Mouse (Mus musculus): Measurements from ENCODE around the gene Yif1a. TPM values are rescaled to one million over a fixed set of nuclear protein-coding genes. Genes with fewer than 3 reads are reported as not detected.

Gene Yif1a
- polyA plus RNA-seq, 1 experiment from 2014 or later, result 111 TPM

DNA sequence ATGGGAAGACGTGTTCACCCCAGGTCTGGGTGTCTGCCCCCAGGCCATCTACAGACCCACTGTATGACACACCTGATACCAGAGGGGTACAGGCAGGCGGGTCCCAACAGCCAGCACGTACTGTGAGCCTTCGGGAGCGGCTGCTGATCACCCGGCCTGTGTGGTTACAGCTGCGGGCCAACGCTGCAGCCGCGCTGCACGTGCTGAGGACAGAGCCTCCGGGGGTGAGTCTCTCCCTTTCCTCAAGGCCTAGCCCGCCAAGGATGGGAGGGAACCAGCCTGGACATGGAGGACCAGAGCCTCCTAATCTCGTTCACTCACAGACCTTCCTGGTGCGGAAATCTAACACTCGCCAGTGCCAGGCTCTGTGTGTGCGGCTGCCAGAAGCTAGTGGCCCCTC lies 37.3 kb upstream of the Yif1a start:
- peak overlapping the region; percentile 29 for H3K4me3 ChIP-seq (replicated peaks)
- peaks cover 35% of the 10 kb centered on the region for H3K36me3 ChIP-seq
- 0 out of 2 replicates have a peak overlapping the region, but pooled peaks have one; percentile 28 for H3K27ac ChIP-seq (replicated peaks)
- peak overlapping the region; percentile 40 for H3K4me2 ChIP-seq (replicated peaks)
- H3K9me3 ChIP-seq (replicated peaks), result no peaks in the 10 kb centered on the region
- 0 out of 2 replicates have a peak, but pooled peaks have one; percentile 9 for ATAC-seq (ENCODE audit: insufficient number of reproducible peaks, low FRiP score, low TSS enrichment, low read depth)
- H3K27me3 ChIP-seq, result peaks cover 31% of the 10 kb centered on the region
- no peak overlapping the region for H3K9ac ChIP-seq
- peaks cover 33% of the 10 kb centered on the region for H3K4me1 ChIP-seq
- 8% methylated on average over 17 of the region's 17 CpGs for WGBS

DNA sequence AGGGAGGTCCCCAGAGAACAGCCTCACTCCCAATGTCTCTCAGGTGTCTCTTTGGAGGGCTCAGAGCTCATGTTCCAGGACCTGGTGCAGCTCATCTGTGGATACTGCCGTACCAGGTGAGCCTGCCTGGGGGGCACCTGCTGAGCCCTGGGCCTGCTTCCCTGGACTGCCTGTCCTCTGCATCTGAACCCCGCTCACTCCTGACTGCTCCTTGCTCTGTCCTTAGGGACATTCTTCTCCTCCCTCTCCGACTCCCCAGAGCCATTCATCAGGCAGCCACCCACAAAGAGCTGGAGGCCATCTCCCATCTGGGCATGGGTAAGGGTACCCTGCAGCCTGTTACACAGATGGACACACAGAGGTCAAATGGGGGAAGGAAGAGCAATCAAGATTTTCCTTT lies 36.8 kb upstream of the Yif1a start:
- 0 out of 2 replicates have a peak overlapping the region, but pooled peaks have one; percentile 28 for H3K27ac ChIP-seq (replicated peaks)
- no peaks in the 10 kb centered on the region for H3K9me3 ChIP-seq (replicated peaks)
- no peak overlapping the region for H3K9ac ChIP-seq
- ATAC-seq (ENCODE audit: insufficient number of reproducible peaks, low FRiP score, low TSS enrichment, low read depth), result no peak
- WGBS, result 44% methylated on average over 3 of the region's 3 CpGs
- H3K4me1 ChIP-seq, result peaks cover 38% of the 10 kb centered on the region
- peaks cover 31% of the 10 kb centered on the region for H3K27me3 ChIP-seq
- peak overlapping the region; percentile 40 for H3K4me2 ChIP-seq (replicated peaks)
- H3K4me3 ChIP-seq (replicated peaks), result peak overlapping the region; percentile 29
- peaks cover 30% of the 10 kb centered on the region for H3K36me3 ChIP-seq

DNA sequence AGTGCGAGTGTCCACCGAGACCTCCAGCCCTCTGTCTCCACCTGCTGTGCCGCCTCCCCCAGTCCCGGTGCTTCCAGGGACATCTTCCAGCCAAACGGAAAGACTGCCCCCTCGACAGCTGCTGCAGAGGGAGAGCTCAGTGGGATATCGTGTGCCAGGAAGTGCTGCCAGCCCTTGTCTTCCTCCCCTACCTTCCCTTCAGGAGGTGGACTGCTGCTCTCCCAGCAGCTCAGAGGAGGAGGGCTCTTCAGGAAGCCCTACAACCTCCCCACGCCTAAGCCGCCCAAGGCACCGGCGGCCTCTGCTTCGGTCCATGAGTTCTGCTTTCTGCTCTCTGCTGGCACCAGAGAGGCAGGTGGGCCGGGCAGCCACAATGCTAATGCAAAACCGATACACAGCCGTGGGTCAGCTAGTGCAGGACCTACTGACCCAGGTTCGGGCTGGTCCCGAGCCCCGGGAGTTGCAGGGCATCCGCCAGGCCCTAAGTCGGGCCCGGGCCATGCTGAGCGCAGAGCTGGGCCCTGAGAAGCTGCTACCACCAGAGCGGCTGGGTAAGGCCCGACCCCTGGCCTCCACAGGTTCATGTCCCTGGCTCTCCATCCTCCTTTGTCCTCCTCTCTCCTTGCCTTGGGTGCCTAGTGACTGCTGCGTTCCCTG lies 36.0 kb upstream of the Yif1a start:
- no peak overlapping the region for H3K9ac ChIP-seq
- no peak overlapping the region for H3K4me2 ChIP-seq (replicated peaks)

DNA sequence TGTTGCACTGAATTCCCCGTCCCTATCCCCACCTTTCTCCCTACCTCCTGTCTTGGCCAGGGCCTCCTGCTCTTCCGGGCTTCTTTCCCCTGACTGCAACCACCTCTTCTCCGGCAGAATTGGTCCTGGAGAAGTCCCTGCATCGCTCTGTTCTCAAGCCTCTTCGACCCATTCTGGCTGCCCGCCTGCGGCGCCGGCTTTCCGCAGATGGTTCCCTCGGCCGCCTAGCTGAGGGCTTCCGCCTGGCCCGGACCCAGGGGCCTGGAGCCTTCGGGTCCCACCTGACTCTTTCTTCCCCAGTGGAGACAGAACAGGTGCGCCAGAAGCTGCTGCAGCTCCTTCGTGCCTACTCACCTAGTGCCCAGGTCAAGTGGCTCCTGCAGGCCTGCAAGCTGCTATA lies 35.5 kb upstream of the Yif1a start:
- no peak overlapping the region for H3K9ac ChIP-seq
- no peak overlapping the region for H3K4me2 ChIP-seq (replicated peaks)
- H3K4me1 ChIP-seq, result peaks cover 43% of the 10 kb centered on the region
- ATAC-seq (ENCODE audit: insufficient number of reproducible peaks, low FRiP score, low TSS enrichment, low read depth), result no peak
- H3K36me3 ChIP-seq, result peaks cover 17% of the 10 kb centered on the region
- no peak overlapping the region for H3K27ac ChIP-seq (replicated peaks)
- H3K27me3 ChIP-seq, result peaks cover 31% of the 10 kb centered on the region
- WGBS, result 69% methylated on average over 17 of the region's 17 CpGs
- H3K9me3 ChIP-seq (replicated peaks), result no peaks in the 10 kb centered on the region
- no peak overlapping the region for H3K4me3 ChIP-seq (replicated peaks)

More for the DNA sequence above, 36.0 kb upstream of the Yif1a start:
- H3K9me3 ChIP-seq (replicated peaks), result no peaks in the 10 kb centered on the region
- no peak overlapping the region for H3K4me3 ChIP-seq (replicated peaks)
- no peak for ATAC-seq (ENCODE audit: insufficient number of reproducible peaks, low FRiP score, low TSS enrichment, low read depth)
- peaks cover 31% of the 10 kb centered on the region for H3K27me3 ChIP-seq
- 39% methylated on average over 25 of the region's 25 CpGs for WGBS
- peaks cover 22% of the 10 kb centered on the region for H3K36me3 ChIP-seq
- no peak overlapping the region for H3K27ac ChIP-seq (replicated peaks)
- H3K4me1 ChIP-seq, result peaks cover 43% of the 10 kb centered on the region

DNA sequence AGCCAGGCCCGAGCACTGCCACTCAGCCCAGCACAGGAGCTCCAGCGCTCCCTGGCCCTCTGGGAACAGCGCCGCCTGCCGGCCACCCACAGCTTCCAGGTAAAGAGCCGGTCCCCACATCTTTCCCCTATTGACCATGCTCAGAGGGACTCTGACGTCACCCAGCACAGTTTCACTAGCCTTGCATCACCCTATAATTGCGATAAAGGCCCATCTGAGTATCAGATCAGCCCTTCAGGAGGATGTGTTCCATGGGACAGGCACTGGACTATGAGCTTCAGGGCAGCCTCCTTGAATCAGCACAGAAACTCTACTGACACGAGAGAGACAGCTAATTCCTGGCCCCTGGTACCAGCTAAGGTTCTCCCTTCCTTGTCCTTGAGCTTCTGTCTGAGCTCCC lies 34.4 kb upstream of the Yif1a start:
- peaks cover 31% of the 10 kb centered on the region for H3K27me3 ChIP-seq
- H3K4me2 ChIP-seq (replicated peaks), result no peak overlapping the region
- H3K27ac ChIP-seq (replicated peaks), result no peak overlapping the region
- 22% methylated on average over 9 of the region's 9 CpGs for WGBS
- no peak for ATAC-seq (ENCODE audit: insufficient number of reproducible peaks, low FRiP score, low TSS enrichment, low read depth)
- H3K36me3 ChIP-seq, result peaks cover 7% of the 10 kb centered on the region; the same call in 1 of the 2 replicates
- H3K4me3 ChIP-seq (replicated peaks), result no peak overlapping the region
- no peak overlapping the region for H3K9ac ChIP-seq
- H3K4me1 ChIP-seq, result peaks cover 49% of the 10 kb centered on the region
- H3K9me3 ChIP-seq (replicated peaks), result no peaks in the 10 kb centered on the region

DNA sequence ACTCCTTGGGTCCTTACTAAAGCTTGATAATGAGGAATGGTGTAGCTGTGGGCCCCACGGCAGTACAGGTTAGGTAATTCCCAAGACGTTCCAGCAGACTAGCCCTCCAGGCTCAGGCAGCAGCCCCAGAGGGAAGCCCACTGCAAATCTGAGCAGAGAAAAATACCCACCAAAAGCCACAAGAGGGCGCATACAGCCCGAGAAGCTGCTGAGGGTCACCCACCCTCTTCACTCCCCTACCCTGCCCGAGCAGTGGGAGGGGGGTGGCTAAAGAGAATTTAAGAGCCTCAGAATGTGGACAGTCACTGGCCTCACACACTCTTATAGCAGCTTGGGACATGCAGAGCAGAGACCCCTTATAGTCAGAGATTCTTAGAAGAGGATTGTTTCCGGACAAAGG lies 32.1 kb upstream of the Yif1a start:
- H3K36me3 ChIP-seq, result no peaks in the 10 kb centered on the region
- H3K4me2 ChIP-seq (replicated peaks), result no peak overlapping the region
- no peaks in the 10 kb centered on the region for H3K9me3 ChIP-seq (replicated peaks)
- H3K27me3 ChIP-seq, result peaks cover 25% of the 10 kb centered on the region
- H3K4me3 ChIP-seq (replicated peaks), result no peak overlapping the region
- H3K4me1 ChIP-seq, result peaks cover 54% of the 10 kb centered on the region
- 0 out of 2 replicates have a peak, but pooled peaks have one; percentile 11 for ATAC-seq (ENCODE audit: insufficient number of reproducible peaks, low FRiP score, low TSS enrichment, low read depth)
- no peak overlapping the region for H3K9ac ChIP-seq
- WGBS, result 10% methylated on average over 6 of the region's 6 CpGs
- H3K27ac ChIP-seq (replicated peaks), result no peak overlapping the region

DNA sequence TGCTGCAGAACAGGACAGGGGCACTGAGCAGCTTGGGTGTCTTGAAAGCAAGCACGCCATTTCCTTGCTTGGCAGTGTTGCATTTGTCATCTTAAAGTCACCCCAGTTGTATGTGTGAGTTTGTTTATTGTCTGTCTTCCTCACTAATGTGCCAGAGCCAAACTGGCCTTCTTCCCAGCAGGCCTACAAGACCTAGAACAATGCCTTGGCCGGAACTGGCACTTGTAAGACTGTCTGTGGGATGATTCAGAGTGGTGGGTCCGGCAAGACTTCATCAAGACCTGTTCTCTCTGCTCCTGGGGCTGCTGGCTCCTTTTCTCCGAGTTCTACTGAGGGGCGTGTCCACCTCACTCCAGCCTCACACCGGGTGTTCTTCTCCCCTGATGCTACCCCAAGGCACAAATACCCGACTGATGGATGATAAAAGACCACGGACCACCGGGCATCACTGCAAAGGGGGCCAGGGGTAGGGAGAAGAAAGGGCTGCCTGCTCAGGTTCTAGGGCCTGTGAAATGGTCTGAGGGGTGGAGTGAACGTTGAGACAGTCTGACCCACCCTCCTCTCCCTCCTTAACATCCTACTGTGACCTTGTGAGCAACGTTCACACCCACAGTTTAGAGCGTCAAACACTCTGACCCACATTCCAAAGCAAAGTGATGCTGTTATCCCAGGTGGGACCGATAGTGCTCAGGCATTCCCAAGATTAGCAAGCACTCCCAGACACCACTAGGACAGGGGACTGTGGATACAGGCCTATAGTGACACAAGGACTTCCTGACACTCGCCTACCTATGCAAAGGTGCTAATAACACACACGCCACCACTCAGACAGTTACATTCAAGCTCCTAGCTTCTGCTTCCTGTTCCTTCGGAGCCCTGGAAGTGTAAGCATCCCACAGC lies 30.2 kb upstream of the Yif1a start:
- H3K9me3 ChIP-seq (replicated peaks), result no peaks in the 10 kb centered on the region
- no peak overlapping the region for H3K4me3 ChIP-seq (replicated peaks)
- H3K4me2 ChIP-seq (replicated peaks), result no peak overlapping the region
- 29% methylated on average over 16 of the region's 16 CpGs for WGBS
- peak overlapping the region; percentile 81 for H3K27ac ChIP-seq (replicated peaks)
- ATAC-seq (ENCODE audit: insufficient number of reproducible peaks, low FRiP score, low TSS enrichment, low read depth), result no peak
- peaks cover 52% of the 10 kb centered on the region for H3K4me1 ChIP-seq
- 0 out of 2 replicates have a peak overlapping the region, but pooled peaks have one; percentile 0 for H3K9ac ChIP-seq
- peaks cover 6% of the 10 kb centered on the region for H3K27me3 ChIP-seq
- H3K36me3 ChIP-seq, result no peaks in the 10 kb centered on the region

DNA sequence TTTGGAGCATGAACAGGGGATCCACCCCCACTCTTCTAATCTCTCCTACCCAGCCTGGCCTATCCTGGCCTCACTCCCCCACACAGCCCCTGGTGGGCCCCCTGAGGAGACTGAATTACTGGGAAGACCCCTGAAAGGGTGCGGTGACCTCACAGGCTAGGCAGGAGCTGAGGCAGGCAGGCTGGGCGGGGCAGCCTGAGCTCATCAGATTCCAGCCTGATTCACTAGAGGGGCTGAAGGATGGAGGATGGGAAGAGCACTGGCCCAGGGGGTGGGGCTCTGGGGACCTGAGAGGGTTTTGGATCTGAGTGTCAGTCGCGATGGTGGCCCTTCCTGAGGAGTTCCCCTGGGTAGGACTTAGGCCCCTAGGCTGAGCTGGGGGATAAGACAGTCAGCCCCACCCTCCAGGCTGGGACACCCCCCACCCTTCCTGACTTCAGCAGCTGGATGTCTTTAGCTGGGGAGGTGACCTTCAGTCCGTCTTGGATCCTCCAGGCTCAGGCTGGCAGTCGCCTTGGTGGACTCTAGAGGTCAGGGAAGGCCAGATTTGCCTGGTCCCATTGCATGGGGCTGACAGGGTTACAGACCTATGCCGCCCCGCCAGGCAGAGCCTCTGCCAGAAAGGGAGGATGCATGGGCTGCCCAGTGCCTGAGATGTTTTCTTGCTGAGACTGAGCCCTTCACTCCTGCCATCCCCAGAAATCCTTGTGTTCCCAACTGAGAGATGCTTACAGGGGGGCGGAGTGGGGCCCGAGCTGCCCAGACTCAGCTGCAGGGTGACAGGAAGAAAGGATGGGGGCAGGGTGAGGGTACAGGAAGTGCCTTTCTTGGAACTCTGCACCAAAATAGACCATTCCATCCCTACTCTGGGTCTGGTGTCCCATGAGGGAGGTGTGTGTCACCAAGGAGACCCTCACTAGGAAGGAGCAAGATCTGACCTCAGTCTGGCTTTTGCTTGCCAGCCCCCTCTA lies 29.3 kb upstream of the Yif1a start:
- H3K4me1 ChIP-seq, result peaks cover 52% of the 10 kb centered on the region
- peak; percentile 16; the same call in 1 of the 2 replicates for ATAC-seq (ENCODE audit: insufficient number of reproducible peaks, low FRiP score, low TSS enrichment, low read depth)
- H3K4me3 ChIP-seq (replicated peaks), result no peak overlapping the region
- H3K9me3 ChIP-seq (replicated peaks), result no peaks in the 10 kb centered on the region
- peak overlapping the region; percentile 81 for H3K27ac ChIP-seq (replicated peaks)
- H3K27me3 ChIP-seq, result no peaks in the 10 kb centered on the region
- WGBS, result 23% methylated on average over 10 of the region's 10 CpGs
- H3K4me2 ChIP-seq (replicated peaks), result no peak overlapping the region; the same call in 1 of the 2 replicates
- no peak overlapping the region for H3K9ac ChIP-seq
- H3K36me3 ChIP-seq, result no peaks in the 10 kb centered on the region

DNA sequence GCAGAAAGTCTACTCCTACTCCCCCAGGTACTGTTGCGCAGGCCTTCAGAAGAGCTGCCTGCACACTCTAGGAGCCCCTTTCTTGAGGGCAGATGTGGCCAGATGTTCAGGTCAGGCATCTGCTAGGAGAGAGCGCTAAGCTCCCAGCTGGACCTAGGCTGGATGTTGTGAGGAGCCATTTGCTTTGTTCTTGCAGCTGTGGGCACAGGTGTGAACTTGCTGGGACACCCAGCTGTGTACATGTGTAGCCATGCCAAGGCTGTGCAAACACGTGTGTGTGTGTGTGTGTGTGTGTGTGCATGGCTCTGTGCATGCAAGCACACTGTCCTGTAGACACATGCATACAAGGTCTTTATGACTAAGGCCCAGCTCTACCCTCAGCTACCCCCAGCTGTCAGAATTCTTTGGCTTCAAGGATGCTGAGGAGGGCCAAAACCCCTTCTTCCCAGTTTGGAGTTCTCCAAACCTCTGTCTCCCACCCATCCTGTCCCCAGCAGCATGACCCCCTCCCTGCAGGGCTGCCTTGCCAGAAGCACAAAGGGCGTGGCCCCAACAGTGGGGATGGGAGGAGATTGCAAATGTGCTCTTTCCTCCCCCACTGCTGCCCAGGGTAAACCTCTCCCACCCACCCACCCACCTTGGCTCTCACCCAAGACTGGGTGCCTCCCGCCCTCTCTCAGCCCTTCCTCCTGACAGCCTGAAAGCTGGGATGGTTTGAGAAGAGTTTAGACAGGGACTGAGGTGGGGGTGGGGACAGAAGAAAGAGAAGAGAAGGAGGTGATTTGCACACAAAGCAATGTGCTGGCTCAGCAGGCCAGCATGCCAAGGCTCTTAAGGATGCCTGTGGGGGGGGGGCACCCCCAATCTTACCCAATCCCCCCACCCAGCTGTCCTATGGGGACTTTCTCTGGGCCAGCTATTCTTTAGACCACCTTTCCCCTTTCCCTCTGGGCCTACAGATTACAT lies 27.7 kb upstream of the Yif1a start:
- Histone ChIP-seq H3K4me2 (replicated peaks) (no peak overlapping the region; the same call in 1 of the 2 replicates), H3K9me3 (replicated peaks) (no peaks in the 10 kb centered on the region), H3K4me1 (peaks cover 65% of the 10 kb centered on the region), H3K36me3 (no peaks in the 10 kb centered on the region), H3K4me3 (replicated peaks) (no peak overlapping the region), H3K9ac (no peak overlapping the region), H3K27ac (replicated peaks) (peak overlapping the region; percentile 81), H3K27me3 (no peaks in the 10 kb centered on the region)
- peak; percentile 45; the same call in 1 of the 2 replicates for ATAC-seq (ENCODE audit: insufficient number of reproducible peaks, low FRiP score, low TSS enrichment, low read depth)
- WGBS, result 38% methylated on average over 5 of the region's 5 CpGs

DNA sequence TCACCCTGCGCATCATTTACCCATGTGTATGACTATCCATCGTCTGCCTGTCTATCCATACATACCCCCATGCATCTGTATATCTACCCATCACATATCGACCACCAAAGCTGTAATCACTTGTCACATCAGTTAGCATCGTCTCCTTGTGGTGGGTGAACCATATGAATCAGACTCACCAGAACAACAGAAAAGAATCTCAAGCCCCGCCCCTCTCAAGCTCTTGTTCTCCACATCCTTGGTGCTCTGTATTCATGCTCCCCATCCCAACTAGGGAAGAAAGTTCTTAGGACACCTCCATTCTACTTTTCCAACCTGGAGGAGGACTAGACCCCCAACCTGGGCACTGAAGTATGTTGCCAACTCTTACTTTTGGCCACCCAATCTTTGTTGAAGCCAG lies 26.3 kb upstream of the Yif1a start:
- no peak for ATAC-seq (ENCODE audit: insufficient number of reproducible peaks, low FRiP score, low TSS enrichment, low read depth)
- H3K4me2 ChIP-seq (replicated peaks), result no peak overlapping the region
- no peaks in the 10 kb centered on the region for H3K27me3 ChIP-seq
- H3K36me3 ChIP-seq, result no peaks in the 10 kb centered on the region
- WGBS, result 81% methylated on average over 5 of the region's 5 CpGs
- no peaks in the 10 kb centered on the region for H3K9me3 ChIP-seq (replicated peaks)
- no peak overlapping the region for H3K9ac ChIP-seq
- peaks cover 59% of the 10 kb centered on the region for H3K4me1 ChIP-seq
- H3K27ac ChIP-seq (replicated peaks), result no peak overlapping the region
- no peak overlapping the region for H3K4me3 ChIP-seq (replicated peaks)

All from embryonic facial prominence, embryonic 15.5 days (tissue).